Mouse (Mus musculus): ENCODE measurements around the gene Crabp1. TPM values are rescaled to one million over a fixed set of nuclear protein-coding genes. Genes with fewer than 3 reads are reported as not detected.

Gene Crabp1
- polyA plus RNA-seq, 1 experiment from 2014 or later: 15.9 TPM

DNA sequence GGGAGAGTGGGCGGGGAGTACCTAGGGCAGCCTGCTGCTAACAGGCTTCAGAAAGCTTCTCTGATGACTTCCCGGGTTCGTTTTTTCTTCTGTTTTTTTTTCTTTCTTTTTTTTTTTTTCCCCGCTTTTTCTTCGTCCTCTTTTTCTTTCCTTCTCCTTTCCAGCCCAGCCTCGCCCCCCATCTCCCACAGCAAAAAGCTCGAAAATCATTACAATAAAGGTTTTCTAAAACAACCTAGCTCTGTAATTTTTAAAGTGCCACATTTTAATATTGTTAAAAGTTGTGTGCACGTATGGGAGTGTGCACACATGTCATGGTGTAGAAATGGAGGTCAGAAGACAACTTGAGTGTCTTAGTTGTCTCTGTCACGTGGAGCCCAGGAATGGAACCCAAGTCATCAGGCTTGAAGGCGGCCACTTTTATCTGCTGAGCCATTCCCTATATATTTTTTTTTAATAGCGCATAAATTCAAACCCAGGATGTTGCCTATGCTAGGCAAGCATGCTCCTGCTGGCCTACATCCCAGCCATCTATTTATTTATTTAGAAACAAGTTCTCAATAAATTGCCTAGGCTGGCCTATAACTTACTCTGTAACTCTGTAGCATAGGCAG lies 29.8 kb upstream of the Crabp1 start:
- H3K4me2 ChIP-seq (ENCODE audit: low read length): peak overlapping the region; percentile 71
- H3K27me3 ChIP-seq (replicated peaks; ENCODE audit: control insufficient read depth, insufficient read depth, low read length): no peaks in the 10 kb centered on the region
- 0 out of 2 replicates have a peak overlapping the region, but pooled peaks have one; percentile 8 for H3K27ac ChIP-seq (ENCODE audit: low read depth)
- H3K4me3 ChIP-seq (ENCODE audit: low read depth, low read length): peak overlapping the region; percentile 62
- ATAC-seq (replicated peaks; ENCODE audit: low FRiP score, low TSS enrichment, low read depth) (no peak), DNase-seq (ENCODE audit: low spot score) (no peak)
- 21% methylated on average over 11 of the region's 11 CpGs for WGBS
- H3K4me1 ChIP-seq (replicated peaks; ENCODE audit: control insufficient read depth, insufficient read depth, low read length): peaks cover 17% of the 10 kb centered on the region
- peak overlapping the region; percentile 31; the same call in 1 of the 2 replicates for H3K9ac ChIP-seq (ENCODE audit: low read length)
- H3K9me3 ChIP-seq (ENCODE audit: control insufficient read depth, low read length): no peaks in the 10 kb centered on the region
- peaks cover 2% of the 10 kb centered on the region; the same call in 1 of the 2 replicates for H3K36me3 ChIP-seq (ENCODE audit: control insufficient read depth, insufficient read depth, low read length)

DNA sequence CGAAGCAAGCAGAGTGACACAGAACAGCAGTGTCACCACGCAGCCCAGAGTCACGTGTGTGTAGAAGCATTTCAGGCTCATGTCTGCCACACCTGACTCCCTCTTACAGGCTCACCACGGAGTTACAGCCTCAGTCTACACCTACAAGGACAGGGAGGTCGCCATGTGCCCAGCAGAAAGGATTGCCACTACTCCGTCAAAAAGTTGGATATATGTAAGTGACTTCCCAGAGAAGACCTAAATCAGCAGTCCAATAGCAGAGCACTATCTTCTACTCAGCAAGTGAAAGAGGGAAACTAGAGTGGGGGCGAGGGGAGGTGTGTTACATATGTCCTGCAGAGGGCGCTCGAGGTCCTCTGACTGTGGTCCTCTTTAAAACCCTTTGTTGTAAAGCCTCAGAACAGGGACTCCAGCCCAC lies 28.3 kb upstream of the Crabp1 start:
- ATAC-seq (replicated peaks; ENCODE audit: low FRiP score, low TSS enrichment, low read depth): no peak
- Histone ChIP-seq H3K4me1 (replicated peaks; ENCODE audit: control insufficient read depth, insufficient read depth, low read length) (peaks cover 17% of the 10 kb centered on the region), H3K4me3 (ENCODE audit: low read depth, low read length) (no peak overlapping the region), H3K27ac (ENCODE audit: low read depth) (no peak overlapping the region), H3K9me3 (ENCODE audit: control insufficient read depth, low read length) (no peaks in the 10 kb centered on the region), H3K9ac (ENCODE audit: low read length) (no peak overlapping the region), H3K36me3 (ENCODE audit: control insufficient read depth, insufficient read depth, low read length) (no peaks in the 10 kb centered on the region), H3K4me2 (ENCODE audit: low read length) (no peak overlapping the region), H3K27me3 (replicated peaks; ENCODE audit: control insufficient read depth, insufficient read depth, low read length) (no peaks in the 10 kb centered on the region)
- WGBS: 18% methylated on average over 9 of the region's 9 CpGs
- DNase-seq (ENCODE audit: low spot score): peak; percentile 80

DNA sequence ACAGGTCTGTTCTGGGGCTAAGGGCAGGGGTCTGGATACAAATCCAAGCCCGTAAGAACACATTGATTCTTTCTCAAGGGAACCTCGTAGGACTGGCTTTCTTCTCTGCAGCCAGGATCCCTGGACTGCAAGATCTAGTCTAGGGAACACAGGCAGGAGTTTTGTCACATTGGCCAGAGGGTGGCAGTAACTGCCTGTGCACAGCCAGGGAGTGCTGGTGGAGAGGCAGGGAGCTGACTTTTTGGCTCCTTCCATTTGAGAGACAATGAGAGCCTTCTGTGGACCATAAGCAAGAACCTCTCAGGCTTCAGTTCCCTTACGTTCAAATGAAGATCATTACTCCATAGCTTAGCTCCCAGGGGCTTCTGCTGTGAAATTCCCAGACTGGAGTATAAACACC lies 26.2 kb upstream of the Crabp1 start:
- no peaks in the 10 kb centered on the region for H3K36me3 ChIP-seq (ENCODE audit: control insufficient read depth, insufficient read depth, low read length)
- DNase-seq (ENCODE audit: low spot score) (peak; percentile 66), ATAC-seq (replicated peaks; ENCODE audit: low FRiP score, low TSS enrichment, low read depth) (no peak)
- 27% methylated on average over 3 of the region's 3 CpGs for WGBS
- peaks cover 12% of the 10 kb centered on the region; the same call in 1 of the 2 replicates for H3K4me1 ChIP-seq (replicated peaks; ENCODE audit: control insufficient read depth, insufficient read depth, low read length)
- no peak overlapping the region for H3K9ac ChIP-seq (ENCODE audit: low read length)
- H3K27ac ChIP-seq (ENCODE audit: low read depth): no peak overlapping the region
- no peaks in the 10 kb centered on the region for H3K27me3 ChIP-seq (replicated peaks; ENCODE audit: control insufficient read depth, insufficient read depth, low read length)
- no peaks in the 10 kb centered on the region for H3K9me3 ChIP-seq (ENCODE audit: control insufficient read depth, low read length)
- no peak overlapping the region for H3K4me2 ChIP-seq (ENCODE audit: low read length)
- no peak overlapping the region for H3K4me3 ChIP-seq (ENCODE audit: low read depth, low read length)

- no peak for DNase-seq (ENCODE audit: low spot score)
- no peak overlapping the region for H3K27ac ChIP-seq (ENCODE audit: low read depth)
- 84% methylated on average over 4 of the region's 4 CpGs for WGBS
Measured at GRCm38 (mm10) chr9:54743891-54744290, 20.7 kb upstream of the Crabp1 start.

GRCm38 (mm10) chr9:54745740-54746370 lies 18.7 kb upstream of the Crabp1 start:
- DNase-seq (ENCODE audit: low spot score) (no peak), ATAC-seq (replicated peaks; ENCODE audit: low FRiP score, low TSS enrichment, low read depth) (no peak)
- H3K9me3 ChIP-seq (ENCODE audit: control insufficient read depth, low read length): no peaks in the 10 kb centered on the region
- H3K9ac ChIP-seq (ENCODE audit: low read length): no peak overlapping the region
- H3K36me3 ChIP-seq (ENCODE audit: control insufficient read depth, insufficient read depth, low read length): no peaks in the 10 kb centered on the region
- no peaks in the 10 kb centered on the region for H3K27me3 ChIP-seq (replicated peaks; ENCODE audit: control insufficient read depth, insufficient read depth, low read length)
- H3K4me1 ChIP-seq (replicated peaks; ENCODE audit: control insufficient read depth, insufficient read depth, low read length): no peaks in the 10 kb centered on the region
- WGBS: 40% methylated on average over 13 of the region's 13 CpGs
- no peak overlapping the region for H3K27ac ChIP-seq (ENCODE audit: low read depth)
- no peak overlapping the region for H3K4me3 ChIP-seq (ENCODE audit: low read depth, low read length)
- no peak overlapping the region for H3K4me2 ChIP-seq (ENCODE audit: low read length)

More at GRCm38 (mm10) chr9:54743891-54744290, 20.7 kb upstream of the Crabp1 start:
- Histone ChIP-seq H3K4me3 (ENCODE audit: low read depth, low read length) (no peak overlapping the region), H3K4me2 (ENCODE audit: low read length) (no peak overlapping the region), H3K4me1 (replicated peaks; ENCODE audit: control insufficient read depth, insufficient read depth, low read length) (no peaks in the 10 kb centered on the region), H3K9me3 (ENCODE audit: control insufficient read depth, low read length) (no peaks in the 10 kb centered on the region), H3K27me3 (replicated peaks; ENCODE audit: control insufficient read depth, insufficient read depth, low read length) (no peaks in the 10 kb centered on the region), H3K9ac (ENCODE audit: low read length) (no peak overlapping the region), H3K36me3 (ENCODE audit: control insufficient read depth, insufficient read depth, low read length) (no peaks in the 10 kb centered on the region)
- ATAC-seq (replicated peaks; ENCODE audit: low FRiP score, low TSS enrichment, low read depth): no peak

DNA sequence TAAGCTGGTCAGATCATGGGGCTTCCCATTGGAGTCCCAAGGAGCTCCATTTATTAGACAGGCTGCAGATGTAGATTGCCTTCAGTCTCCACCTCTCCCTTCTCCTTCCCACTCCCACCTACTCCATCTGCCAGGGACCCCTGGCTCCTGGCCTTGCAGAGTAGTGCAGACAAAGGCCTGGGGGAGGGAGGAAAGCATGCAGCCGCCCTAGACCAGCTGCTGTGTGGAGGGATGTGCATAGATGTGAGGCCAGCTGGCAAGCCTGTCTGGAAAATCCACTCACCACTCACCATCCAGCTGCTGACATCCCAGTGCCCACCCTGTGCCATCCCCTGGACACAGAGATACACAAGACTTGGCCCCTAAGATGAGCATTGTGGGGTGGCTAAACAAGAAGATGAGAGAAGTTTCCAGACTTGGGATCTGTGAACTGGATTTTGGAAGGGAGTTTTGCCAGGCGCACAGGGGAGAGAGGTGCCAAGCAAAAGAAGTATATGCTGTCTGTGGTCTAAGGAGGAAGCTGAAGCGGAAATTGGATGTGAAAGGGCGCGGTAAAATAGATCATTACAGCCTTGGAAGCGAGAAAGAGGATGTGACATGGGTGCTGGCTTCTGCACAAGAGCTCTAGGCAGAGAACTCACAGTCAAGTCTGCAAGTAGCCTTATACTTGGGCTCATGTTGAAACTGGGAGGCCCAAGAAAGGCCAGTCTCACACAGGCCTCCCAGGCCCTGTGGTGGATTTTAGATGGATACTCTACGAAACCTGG lies 14.2 kb upstream of the Crabp1 start:
- H3K4me3 ChIP-seq (ENCODE audit: low read depth, low read length): no peak overlapping the region
- no peak for DNase-seq (ENCODE audit: low spot score)
- H3K4me2 ChIP-seq (ENCODE audit: low read length): no peak overlapping the region
- H3K9ac ChIP-seq (ENCODE audit: low read length): no peak overlapping the region
- no peak for ATAC-seq (replicated peaks; ENCODE audit: low FRiP score, low TSS enrichment, low read depth)
- 90% methylated on average over 7 of the region's 7 CpGs for WGBS
- 0 out of 2 replicates have a peak, but pooled peaks cover 4% of the 10 kb centered on the region for H3K27me3 ChIP-seq (replicated peaks; ENCODE audit: control insufficient read depth, insufficient read depth, low read length)
- no peaks in the 10 kb centered on the region for H3K4me1 ChIP-seq (replicated peaks; ENCODE audit: control insufficient read depth, insufficient read depth, low read length)
- H3K9me3 ChIP-seq (ENCODE audit: control insufficient read depth, low read length): no peaks in the 10 kb centered on the region
- no peaks in the 10 kb centered on the region for H3K36me3 ChIP-seq (ENCODE audit: control insufficient read depth, insufficient read depth, low read length)
- H3K27ac ChIP-seq (ENCODE audit: low read depth): no peak overlapping the region

- 91% methylated on average over 2 of the region's 2 CpGs for WGBS
- 0 out of 2 replicates have a peak, but pooled peaks cover 4% of the 10 kb centered on the region for H3K27me3 ChIP-seq (replicated peaks; ENCODE audit: control insufficient read depth, insufficient read depth, low read length)
- H3K9me3 ChIP-seq (ENCODE audit: control insufficient read depth, low read length): no peaks in the 10 kb centered on the region
- ATAC-seq (replicated peaks; ENCODE audit: low FRiP score, low TSS enrichment, low read depth) (no peak), DNase-seq (ENCODE audit: low spot score) (no peak)
- H3K9ac ChIP-seq (ENCODE audit: low read length): no peak overlapping the region
- no peaks in the 10 kb centered on the region for H3K4me1 ChIP-seq (replicated peaks; ENCODE audit: control insufficient read depth, insufficient read depth, low read length)
- H3K4me3 ChIP-seq (ENCODE audit: low read depth, low read length): no peak overlapping the region
- no peak overlapping the region for H3K4me2 ChIP-seq (ENCODE audit: low read length)
- no peak overlapping the region for H3K27ac ChIP-seq (ENCODE audit: low read depth)
- H3K36me3 ChIP-seq (ENCODE audit: control insufficient read depth, insufficient read depth, low read length): no peaks in the 10 kb centered on the region
Measured at GRCm38 (mm10) chr9:54751684-54752083, 12.9 kb upstream of the Crabp1 start.

- Histone ChIP-seq H3K36me3 (ENCODE audit: control insufficient read depth, insufficient read depth, low read length) (no peaks in the 10 kb centered on the region), H3K9me3 (ENCODE audit: control insufficient read depth, low read length) (no peaks in the 10 kb centered on the region), H3K4me1 (replicated peaks; ENCODE audit: control insufficient read depth, insufficient read depth, low read length) (no peaks in the 10 kb centered on the region), H3K27me3 (replicated peaks; ENCODE audit: control insufficient read depth, insufficient read depth, low read length) (0 out of 2 replicates have a peak, but pooled peaks cover 4% of the 10 kb centered on the region), H3K4me3 (ENCODE audit: low read depth, low read length) (no peak overlapping the region), H3K9ac (ENCODE audit: low read length) (no peak overlapping the region), H3K27ac (ENCODE audit: low read depth) (no peak overlapping the region), H3K4me2 (ENCODE audit: low read length) (no peak overlapping the region)
- WGBS: 33% methylated on average over 21 of the region's 21 CpGs
- no peak for ATAC-seq (replicated peaks; ENCODE audit: low FRiP score, low TSS enrichment, low read depth)
- DNase-seq (ENCODE audit: low spot score): no peak
Measured at GRCm38 (mm10) chr9:54752201-54752943, 12.2 kb upstream of the Crabp1 start.
